Mouse (Mus musculus): ENCODE data around the gene Olfr1230.

Olfr1230 gene

DNA sequence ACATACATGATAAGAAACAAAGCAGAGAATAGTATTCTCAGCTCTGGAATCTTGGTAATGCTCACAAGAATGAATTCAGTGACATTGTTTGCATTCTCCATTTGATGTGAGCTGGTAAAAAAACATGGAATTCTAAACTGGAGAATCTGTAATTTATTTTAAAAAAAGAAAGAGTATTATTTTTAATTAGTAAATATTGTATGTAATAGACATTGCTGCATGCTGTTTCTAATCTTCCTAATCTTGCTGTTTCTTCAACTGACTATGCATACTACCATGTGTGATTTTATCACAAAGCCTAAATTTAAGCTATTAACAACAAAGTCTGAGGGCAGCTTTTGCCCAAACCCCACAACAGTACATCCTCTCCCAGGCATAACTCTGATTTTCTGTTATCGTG lies at the start of gene Olfr1230:
Gene Olfr1230 (minus strand): TSS at position 101 of the 400 bp plus-strand sequence.
- no peak for DNase-seq (ENCODE audit: low spot score)

GRCm38 (mm10) chr2:89342298-89342697 lies 45.2 kb upstream of the Olfr1230 start, which contains the start of gene Olfr1233:
Olfr1233 (minus strand) TSS chr2:89342398.
- no peak for DNase-seq (ENCODE audit: low spot score)

- no peak for DNase-seq (ENCODE audit: low spot score)
Measured at GRCm38 (mm10) chr2:89329575-89329974, 32.5 kb upstream of the Olfr1230 start, which contains the start of gene Olfr1232. Olfr1232 (minus strand) TSS chr2:89329675.

- no peak for DNase-seq (ENCODE audit: low spot score)
Measured at GRCm38 (mm10) chr2:89306974-89307373, 9.9 kb upstream of the Olfr1230 start, which contains the start of gene Olfr1231. Olfr1231 (minus strand) TSS chr2:89307074.

DNA sequence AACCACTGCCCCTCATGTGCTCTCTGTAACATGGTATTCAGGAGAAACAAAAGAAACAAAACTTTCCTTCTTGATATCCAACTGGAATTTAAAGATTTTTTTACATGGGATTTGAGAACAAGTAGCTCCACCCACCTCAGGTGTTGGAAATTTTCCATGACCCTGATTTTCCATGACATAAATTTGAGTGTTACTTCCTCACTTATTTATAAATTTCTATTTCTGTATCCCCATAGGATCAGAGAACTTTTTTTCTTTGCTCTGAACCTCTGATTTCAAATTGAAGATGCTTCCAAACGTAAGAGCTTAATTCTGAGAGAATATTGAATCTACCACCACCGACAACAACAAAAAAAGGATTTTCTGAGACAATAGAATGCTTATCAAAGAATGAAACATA lies 9.2 kb downstream of the Olfr1230 start, which contains the start of gene Olfr1229:
Gene Olfr1229 (minus strand): TSS at position 101 of the 400 bp plus-strand sequence.
- no peak for DNase-seq (ENCODE audit: low spot score)

DNA sequence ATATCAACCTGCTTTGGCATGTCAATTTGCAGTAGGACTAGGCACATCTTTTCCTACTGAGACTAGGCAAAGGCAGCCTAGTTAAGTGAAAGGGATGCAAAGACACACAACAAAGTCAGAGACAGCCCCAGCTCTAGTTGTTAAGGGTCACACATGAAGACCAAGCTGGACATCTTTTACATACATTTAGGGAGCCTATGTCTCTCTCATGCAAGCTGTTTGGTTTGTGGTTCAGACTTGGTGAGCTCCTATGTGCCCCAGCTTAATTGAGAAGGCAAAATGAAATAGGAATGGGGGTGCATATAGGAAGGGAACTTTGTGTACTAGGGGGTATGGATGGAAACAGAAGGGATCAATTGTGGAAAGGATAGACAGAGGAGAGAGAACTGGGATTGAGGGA lies 43.1 kb downstream of the Olfr1230 start, which contains the start of gene Olfr1228:
Gene Olfr1228 (minus strand): TSS at position 101 of the 400 bp plus-strand sequence.
- no peak for DNase-seq (ENCODE audit: low spot score)
